Mouse (Mus musculus) layer of hippocampus, postnatal 36 days (tissue): ENCODE data around the gene Atf2. TPM values are rescaled to one million over a fixed set of nuclear protein-coding genes. Genes with fewer than 3 reads are reported as not detected.
"Not testable (repeated sequence)": the region's sequence is repeated elsewhere in the genome, so short reads cannot be mapped to it uniquely, and the experiment has no call there.

ENCODE experiments used
- DNase-seq, 2 experiments: peaks; one replicate each; pipeline ENCODE4 v3.0.0; 2022
- total RNA-seq, 2 experiments: library from RNA; stranded (reverse); gene quantifications; 2 replicates each; pipeline ENCODE4 v1.2.3; 2021

The Atf2 gene
- total RNA-seq, 2 experiments from 2014 or later = 144 to 146 TPM

- DNase-seq = no peak
Measured at GRCm38 (mm10) chr2:73877891-73878290, 14.5 kb downstream of the Atf2 start.

DNA sequence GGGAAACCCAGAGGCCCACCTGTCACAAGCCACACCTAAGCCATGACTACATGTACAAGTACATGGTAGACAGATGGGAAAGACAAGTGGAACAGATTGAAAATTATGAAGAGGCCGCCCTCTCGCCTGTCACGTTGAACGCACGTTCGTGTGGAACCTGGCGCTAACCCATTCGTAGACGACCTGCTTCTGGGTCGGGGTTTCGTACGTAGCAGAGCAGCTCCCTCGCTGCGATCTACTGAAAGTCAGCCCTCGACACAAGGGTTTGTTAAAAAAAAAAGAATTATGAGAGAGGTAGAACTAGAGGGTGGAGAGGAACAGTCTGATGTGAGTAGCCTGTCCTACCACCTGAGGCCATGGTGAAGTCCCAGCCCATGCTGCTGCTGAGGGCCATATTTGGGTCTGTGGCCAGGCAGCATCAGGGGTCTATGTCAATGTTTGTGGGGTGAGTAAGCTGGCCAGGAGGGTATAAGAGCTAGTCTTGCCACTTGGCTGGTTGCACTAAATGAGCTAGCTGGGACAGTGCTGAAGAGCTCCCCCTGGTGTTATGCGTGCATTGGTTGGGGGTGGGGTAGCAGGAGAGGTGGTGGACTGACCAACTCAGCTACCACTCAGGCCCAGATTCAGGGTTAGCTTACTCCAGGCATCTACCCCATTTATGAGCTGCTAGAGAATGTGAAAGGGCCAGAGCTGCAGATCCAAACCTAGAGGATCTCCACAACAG is 24.5 kb downstream of the Atf2 start:
- DNase-seq = peak; percentile 70 to 72

GRCm38 (mm10) chr2:73860046-73860624 is 32.3 kb downstream of the Atf2 start:
- DNase-seq = no peak

- no peak for DNase-seq
Measured at GRCm38 (mm10) chr2:73857352-73857751, 35.1 kb downstream of the Atf2 start.

GRCm38 (mm10) chr2:73856246-73856645 is 36.2 kb downstream of the Atf2 start:
- DNase-seq = no peak

- no peak for DNase-seq
Measured at GRCm38 (mm10) chr2:73834406-73835015, 57.9 kb downstream of the Atf2 start.

GRCm38 (mm10) chr2:73833284-73833683 is 59.2 kb downstream of the Atf2 start:
- DNase-seq = no peak

- no peak for DNase-seq
Measured at GRCm38 (mm10) chr2:73818742-73819141, 73.7 kb downstream of the Atf2 start.

- DNase-seq = no peak
Measured at GRCm38 (mm10) chr2:73807609-73808008, 84.8 kb downstream of the Atf2 start.

- not testable (repeated sequence) for DNase-seq
Measured at GRCm38 (mm10) chr2:73800127-73800526, 92.3 kb downstream of the Atf2 start.

- DNase-seq = no peak
Measured at GRCm38 (mm10) chr2:73798786-73799185, 93.7 kb downstream of the Atf2 start.

- no peak for DNase-seq
Measured at GRCm38 (mm10) chr2:73798136-73798535, 94.3 kb downstream of the Atf2 start.

DNA sequence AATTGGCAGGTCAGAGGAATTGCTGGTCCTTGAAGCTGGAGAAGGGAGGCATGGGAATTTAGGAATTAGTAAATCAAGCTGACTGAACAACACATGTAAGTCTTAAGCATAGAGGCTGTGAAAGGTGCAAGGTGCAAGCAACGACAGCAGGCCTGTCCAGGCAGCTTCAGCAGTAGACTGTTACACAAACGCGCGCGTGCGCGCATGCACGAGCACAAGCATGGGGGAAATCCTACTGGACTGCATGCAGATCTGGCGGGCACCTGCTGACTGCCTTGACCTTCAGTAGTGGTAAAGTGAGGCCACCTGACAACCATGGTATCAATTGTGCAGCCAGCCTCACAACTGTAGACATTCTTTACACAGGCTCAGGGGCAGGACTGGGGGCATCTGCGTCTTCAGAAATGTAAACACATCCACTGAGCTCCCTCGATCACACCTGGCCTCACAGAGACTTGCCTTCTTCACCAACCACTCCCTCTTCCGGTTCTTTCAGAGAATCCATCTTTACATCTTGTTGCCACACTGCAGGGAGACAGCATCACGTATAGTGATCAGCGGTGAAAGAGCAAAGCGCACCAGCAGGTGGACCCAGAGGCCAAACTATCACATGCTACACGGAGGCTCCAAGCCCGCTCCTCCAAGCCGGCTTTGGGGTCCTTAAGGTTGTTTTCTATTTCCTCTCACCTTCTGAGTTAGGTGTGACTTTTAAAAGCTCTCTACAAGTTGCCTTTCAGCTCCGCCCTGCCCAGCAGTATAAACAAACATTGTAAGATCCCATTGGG is 100.4 kb downstream of the Atf2 start:
- DNase-seq = no peak

- DNase-seq = no peak
Measured at GRCm38 (mm10) chr2:73790332-73790731, 102.1 kb downstream of the Atf2 start.

DNA sequence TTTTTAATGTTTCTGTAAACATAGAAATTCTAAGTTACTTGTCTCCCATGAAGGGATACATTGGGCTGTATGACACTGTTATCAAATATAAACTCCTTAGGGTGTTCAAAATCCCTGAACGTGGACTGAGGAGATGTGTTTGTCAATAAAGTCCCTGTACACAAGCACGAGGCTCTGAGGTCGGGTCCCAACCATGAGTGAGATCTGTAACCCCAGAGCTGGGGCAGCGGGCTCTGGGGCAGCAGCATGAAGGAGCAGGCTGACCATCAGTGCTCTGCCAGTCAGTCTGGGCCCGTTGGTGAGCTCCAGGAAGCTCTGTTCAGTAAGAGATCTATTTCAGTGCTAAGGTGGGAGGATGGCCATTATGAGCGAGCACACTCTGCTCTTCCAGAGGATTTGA is 104.0 kb downstream of the Atf2 start:
- DNase-seq = no peak

DNA sequence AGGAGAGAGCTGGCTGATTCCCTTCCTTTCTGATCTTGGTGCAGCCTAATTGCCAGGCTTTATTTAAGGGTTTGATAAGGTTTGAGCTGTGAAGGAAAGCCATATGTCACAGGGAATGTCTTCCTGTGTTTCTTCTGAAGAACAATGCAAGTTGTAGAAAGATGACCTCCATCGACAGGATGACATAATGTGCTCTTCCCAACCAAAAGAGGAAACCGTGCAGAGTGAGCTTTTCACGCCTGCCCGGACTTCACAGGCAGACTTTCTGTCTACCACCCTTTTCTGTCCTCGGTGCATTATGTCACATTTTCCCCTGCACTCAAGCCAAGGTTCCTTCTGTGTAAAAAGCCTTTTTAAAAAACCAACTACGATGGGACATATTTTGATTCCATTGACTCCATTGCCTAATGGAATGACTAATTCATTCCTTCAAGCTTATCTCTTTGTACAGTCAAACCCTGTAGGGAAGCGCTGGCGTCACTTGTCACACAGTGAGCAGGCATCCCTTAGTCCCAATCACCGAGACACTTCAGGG is 110.0 kb downstream of the Atf2 start:
- no peak for DNase-seq

DNA sequence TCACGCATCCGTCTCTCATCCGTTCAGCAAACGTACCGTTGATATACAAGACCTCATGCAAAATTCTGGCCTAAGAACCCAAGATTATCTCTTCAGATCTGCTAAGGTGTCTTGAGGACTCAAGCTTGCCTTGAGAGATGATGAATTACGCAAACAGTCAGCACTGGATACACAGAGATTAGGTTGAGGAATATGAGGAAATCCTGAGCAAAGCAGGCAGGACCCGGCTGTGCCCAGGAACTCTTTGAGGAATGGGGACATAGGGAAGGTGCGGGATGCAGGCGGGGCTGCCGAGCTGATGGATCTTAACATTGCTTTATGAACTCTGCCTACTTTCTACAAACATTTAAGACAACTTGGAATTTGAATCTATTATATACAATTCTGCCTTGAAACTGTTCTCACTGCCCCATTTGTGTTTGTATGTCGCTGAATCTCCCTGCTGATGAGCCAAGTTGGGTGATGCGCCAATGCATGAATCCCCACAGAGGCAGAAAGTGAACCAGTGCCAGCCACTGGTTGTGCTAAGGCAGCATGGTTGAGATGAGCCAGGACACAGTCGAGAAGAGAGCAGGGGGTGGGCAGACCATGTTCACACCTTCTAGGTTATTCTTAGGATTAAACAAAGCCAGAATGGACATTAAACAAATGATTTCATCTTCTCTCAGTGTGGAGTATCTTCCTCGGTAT is 112.0 kb downstream of the Atf2 start:
- DNase-seq = no peak

DNA sequence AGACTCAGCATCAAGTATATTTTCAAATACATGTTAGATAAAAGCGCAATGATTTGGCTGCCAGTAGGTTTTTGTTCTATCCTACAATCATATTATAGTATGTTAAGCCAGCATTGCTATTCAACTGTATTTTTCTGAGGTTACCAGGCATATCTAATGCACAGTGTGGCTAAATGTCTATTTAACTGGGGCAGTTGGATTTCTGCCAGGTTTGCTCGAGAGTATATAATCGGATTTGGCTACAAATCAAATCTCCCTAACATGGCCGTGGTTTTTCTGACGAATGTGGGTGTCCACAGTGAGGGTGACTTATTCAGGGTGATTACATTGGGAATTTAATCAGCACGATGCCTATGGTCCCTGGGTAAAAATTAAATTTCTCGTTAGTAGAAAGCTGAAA is 112.6 kb downstream of the Atf2 start:
- no peak for DNase-seq

DNA sequence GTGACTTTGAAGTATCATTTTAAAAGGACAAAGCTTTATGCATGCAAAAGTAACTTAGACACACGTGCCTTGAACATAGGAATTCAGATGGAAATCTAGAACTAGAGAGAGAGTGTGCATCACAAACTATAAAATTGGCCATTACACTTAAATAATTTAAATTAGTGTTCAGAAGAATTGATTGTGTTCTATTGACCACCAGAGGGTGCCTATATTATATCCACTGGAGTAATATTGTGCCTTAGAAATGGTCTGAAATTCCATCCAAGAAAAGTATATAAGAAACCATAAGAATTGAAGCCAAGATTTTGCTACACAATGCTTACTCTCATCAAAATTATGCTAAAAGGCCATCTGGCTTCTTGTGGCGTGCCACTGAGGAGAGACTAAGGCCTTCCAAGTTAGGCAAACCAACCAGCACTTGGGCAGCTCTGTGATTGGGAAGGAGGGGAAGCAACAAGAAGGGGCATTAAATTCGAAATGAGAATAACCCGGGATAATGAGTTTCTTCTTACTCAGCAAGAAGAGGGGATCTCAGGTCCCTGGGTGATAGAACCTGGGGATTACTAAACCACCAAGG is 113.3 kb downstream of the Atf2 start:
- DNase-seq = no peak

GRCm38 (mm10) chr2:73776936-73777335 is 115.5 kb downstream of the Atf2 start:
- no peak for DNase-seq

DNA sequence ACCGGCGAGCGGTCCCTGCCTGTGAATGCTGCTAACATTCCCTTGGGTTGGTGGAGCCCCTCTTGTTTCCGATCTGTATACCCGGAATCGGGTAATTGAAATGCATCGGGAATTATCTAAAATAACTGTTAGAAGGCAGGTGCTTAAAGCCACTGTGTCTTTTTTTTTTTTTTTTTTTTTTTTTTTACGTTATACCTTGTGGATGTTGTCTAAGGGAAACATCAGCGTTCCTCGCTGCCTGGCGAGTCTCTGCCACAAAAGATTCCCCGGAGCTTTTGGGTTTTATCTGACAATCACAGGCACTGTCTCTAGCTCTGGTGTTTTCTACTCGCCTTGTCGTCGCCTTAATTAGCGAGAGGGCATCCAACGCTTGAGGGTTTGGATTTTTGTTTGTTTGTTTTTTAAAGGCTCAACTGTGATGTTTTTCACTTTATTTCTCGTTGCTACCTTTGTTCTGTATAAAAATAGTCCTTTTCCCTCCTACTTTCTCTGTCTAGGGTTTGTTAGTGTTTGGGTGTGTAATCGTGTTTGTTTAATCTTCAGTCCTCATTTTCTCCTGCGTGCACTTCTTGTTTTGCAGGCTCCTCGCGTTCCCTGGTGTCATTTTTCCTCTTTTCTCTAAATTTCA is 116.6 kb downstream of the Atf2 start:
- DNase-seq = no peak
